Mouse (Mus musculus) liver, embryonic 11.5 days (tissue): ENCODE measurements around the gene Myo1b. TPM values are rescaled to one million over a fixed set of nuclear protein-coding genes. Genes with fewer than 3 reads are reported as not detected.

Experiments
- ATAC-seq: fragments of 200-750 bp; cut with Nextera tagmentation; replicated peaks from 2 replicates; pipeline ENCODE4 v1.8.0; 2017; ENCODE audit warnings: moderate number of reproducible peaks, mild to moderate bottlenecking, moderate TSS enrichment, moderate library complexity; ENCODE audit not compliant: low FRiP score
- DNase-seq: peaks from one replicate; pipeline ENCODE4 v3.0.0-alpha.2; 2017; ENCODE audit warnings: low spot score
- H3K27ac ChIP-seq: fragments of 300-500 bp; sonication (generic); 2 replicates; pipeline ENCODE4 v1.5.1; 2014; ENCODE audit warnings: mild to moderate bottlenecking, low read depth, low read length, control low read depth
- H3K27me3 ChIP-seq: fragments of 300-500 bp; sonication (generic); replicated peaks from 2 replicates; pipeline ENCODE4 v1.6.1; 2014; ENCODE audit warnings: low read length, mixed read lengths; ENCODE audit not compliant: control insufficient read depth, insufficient read depth
- H3K36me3 ChIP-seq: fragments of 300-500 bp; sonication (generic); 2 replicates; pipeline ENCODE4 v1.6.1; 2014; ENCODE audit warnings: mild to moderate bottlenecking, low read length, moderate library complexity, mixed read lengths; ENCODE audit not compliant: control insufficient read depth, insufficient read depth
- H3K4me1 ChIP-seq: fragments of 300-500 bp; sonication (generic); replicated peaks from 2 replicates; pipeline ENCODE4 v1.6.1; 2014; ENCODE audit warnings: low read length, mixed read lengths; ENCODE audit not compliant: control insufficient read depth, insufficient read depth
- H3K4me2 ChIP-seq: fragments of 300-500 bp; sonication (generic); 2 replicates; pipeline ENCODE4 v1.6.1; 2014; ENCODE audit warnings: mild to moderate bottlenecking, control low read depth, moderate library complexity
- H3K4me3 ChIP-seq: fragments of 300-500 bp; sonication (generic); 2 replicates; pipeline ENCODE4 v1.5.1; 2014; ENCODE audit warnings: low read depth, low read length, control low read depth
- H3K9ac ChIP-seq: fragments of 300-500 bp; sonication (generic); 2 replicates; pipeline ENCODE4 v1.6.1; 2014; ENCODE audit warnings: low read depth, low read length, control low read depth
- H3K9me3 ChIP-seq: fragments of 300-500 bp; sonication (generic); 2 replicates; pipeline ENCODE4 v1.6.1; 2016; ENCODE audit warnings: low read length, inconsistent platforms, mixed read lengths; ENCODE audit not compliant: control insufficient read depth
- WGBS: fragments of 180-500 bp; shearing (Covaris S2); extraction: QIAGEN DNeasy Blood & Tissue Kit; methylation state at CpG from one replicate; pipeline ENCODE4 v1.1.7; 2014; 5-methylcytosine and 5-hydroxymethylcytosine counted together
- polyA plus RNA-seq: library from polyadenylated mRNA; unstranded; fragments of >200 nt; fragmentation: Nextera tagmentation; extraction: Ambion mirVana; gene quantifications from 2 replicates; pipeline ENCODE4 v1.2.1, GENCODE M21; 2014

The Myo1b gene
- polyA plus RNA-seq, 1 experiment from 2014 or later: 26.4 TPM

- ATAC-seq (no peak), DNase-seq (no peak)
- Histone ChIP-seq H3K27me3 (no peaks in the 10 kb centered on the region), H3K9ac (no peak overlapping the region), H3K9me3 (no peaks in the 10 kb centered on the region), H3K4me2 (no peak overlapping the region), H3K36me3 (no peaks in the 10 kb centered on the region; the same call in 1 of the 2 replicates), H3K4me1 (no peaks in the 10 kb centered on the region), H3K27ac (no peak overlapping the region), H3K4me3 (no peak overlapping the region)
- 89% methylated on average over 12 of the region's 12 CpGs for WGBS
Observed at GRCm38 (mm10) chr1:51769815-51770503, 145.9 kb downstream of the Myo1b start.

- no peaks in the 10 kb centered on the region; the same call in 1 of the 2 replicates for H3K36me3 ChIP-seq
- DNase-seq: no peak
- H3K27ac ChIP-seq: no peak overlapping the region
- no peaks in the 10 kb centered on the region for H3K27me3 ChIP-seq
- no peak overlapping the region for H3K4me3 ChIP-seq
- H3K9ac ChIP-seq: no peak overlapping the region
- H3K9me3 ChIP-seq: no peaks in the 10 kb centered on the region
- no peak for ATAC-seq
- WGBS: 92% methylated on average over 4 of the region's 4 CpGs
- H3K4me2 ChIP-seq: no peak overlapping the region
- no peaks in the 10 kb centered on the region for H3K4me1 ChIP-seq
Observed at GRCm38 (mm10) chr1:51766271-51766670, 149.6 kb downstream of the Myo1b start.

GRCm38 (mm10) chr1:51765156-51765555 is 150.7 kb downstream of the Myo1b start:
- H3K9me3 ChIP-seq: no peaks in the 10 kb centered on the region
- no peaks in the 10 kb centered on the region; the same call in 1 of the 2 replicates for H3K36me3 ChIP-seq
- no peak overlapping the region for H3K4me3 ChIP-seq
- H3K27me3 ChIP-seq: no peaks in the 10 kb centered on the region
- WGBS: 82% methylated on average over 5 of the region's 5 CpGs
- ATAC-seq (no peak), DNase-seq (no peak)
- no peaks in the 10 kb centered on the region for H3K4me1 ChIP-seq
- H3K4me2 ChIP-seq: no peak overlapping the region
- no peak overlapping the region for H3K27ac ChIP-seq
- H3K9ac ChIP-seq: no peak overlapping the region

- no peaks in the 10 kb centered on the region for H3K4me1 ChIP-seq
- WGBS: 82% methylated on average over 6 of the region's 6 CpGs
- H3K27me3 ChIP-seq: no peaks in the 10 kb centered on the region
- H3K9me3 ChIP-seq: no peaks in the 10 kb centered on the region
- no peak overlapping the region for H3K27ac ChIP-seq
- H3K9ac ChIP-seq: no peak overlapping the region
- no peak overlapping the region for H3K4me2 ChIP-seq
- DNase-seq (no peak), ATAC-seq (no peak)
- no peak overlapping the region for H3K4me3 ChIP-seq
- no peaks in the 10 kb centered on the region; the same call in 1 of the 2 replicates for H3K36me3 ChIP-seq
Observed at GRCm38 (mm10) chr1:51759657-51760056, 156.2 kb downstream of the Myo1b start.

GRCm38 (mm10) chr1:51758326-51759109 is 157.4 kb downstream of the Myo1b start:
- Histone ChIP-seq H3K4me3 (no peak overlapping the region), H3K9me3 (no peaks in the 10 kb centered on the region), H3K4me1 (no peaks in the 10 kb centered on the region), H3K36me3 (peaks cover 5% of the 10 kb centered on the region; the same call in 1 of the 2 replicates), H3K27ac (no peak overlapping the region), H3K27me3 (no peaks in the 10 kb centered on the region), H3K4me2 (no peak overlapping the region), H3K9ac (no peak overlapping the region)
- 73% methylated on average over 15 of the region's 15 CpGs for WGBS
- DNase-seq (no peak), ATAC-seq (no peak)

GRCm38 (mm10) chr1:51753621-51754020 is 162.2 kb downstream of the Myo1b start:
- Histone ChIP-seq H3K4me1 (no peaks in the 10 kb centered on the region), H3K27ac (no peak overlapping the region), H3K4me3 (no peak overlapping the region), H3K36me3 (peaks cover 5% of the 10 kb centered on the region; the same call in 1 of the 2 replicates), H3K9ac (no peak overlapping the region), H3K9me3 (no peaks in the 10 kb centered on the region), H3K4me2 (no peak overlapping the region), H3K27me3 (no peaks in the 10 kb centered on the region)
- WGBS: 83% methylated on average over 6 of the region's 6 CpGs
- DNase-seq (no peak), ATAC-seq (no peak)

GRCm38 (mm10) chr1:51751006-51751405 is 164.9 kb downstream of the Myo1b start:
- Histone ChIP-seq H3K36me3 (peaks cover 5% of the 10 kb centered on the region; the same call in 1 of the 2 replicates), H3K27ac (no peak overlapping the region), H3K4me1 (0 out of 2 replicates have a peak, but pooled peaks cover 4% of the 10 kb centered on the region), H3K4me3 (no peak overlapping the region), H3K9me3 (no peaks in the 10 kb centered on the region), H3K9ac (no peak overlapping the region), H3K4me2 (no peak overlapping the region), H3K27me3 (no peaks in the 10 kb centered on the region)
- ATAC-seq (no peak), DNase-seq (no peak)
- WGBS: 80% methylated on average over 10 of the region's 10 CpGs

GRCm38 (mm10) chr1:51748306-51748705 is 167.6 kb downstream of the Myo1b start:
- WGBS: 83% methylated on average over 2 of the region's 2 CpGs
- H3K27me3 ChIP-seq: no peaks in the 10 kb centered on the region
- ATAC-seq (no peak), DNase-seq (no peak)
- no peak overlapping the region for H3K27ac ChIP-seq
- H3K4me1 ChIP-seq: 0 out of 2 replicates have a peak, but pooled peaks cover 4% of the 10 kb centered on the region
- no peak overlapping the region for H3K4me2 ChIP-seq
- no peaks in the 10 kb centered on the region for H3K9me3 ChIP-seq
- H3K36me3 ChIP-seq: no peaks in the 10 kb centered on the region
- no peak overlapping the region for H3K4me3 ChIP-seq
- H3K9ac ChIP-seq: no peak overlapping the region
